Mouse (Mus musculus) G1E (cell line): ENCODE results near the gene Tmem104.

Source experiments
- CTCF ChIP-seq: IDR thresholded peaks from 2 replicates; pipeline ENCODE4 v1.5.1; 2012; ENCODE audit warnings: low read depth, low read length, inconsistent platforms, mixed read lengths
- GATA1 ChIP-seq: IDR thresholded peaks from 2 replicates; pipeline ENCODE4 v1.6.1; 2012; ENCODE audit warnings: borderline replicate concordance, low read length, inconsistent platforms, mixed read lengths
- GATA2 ChIP-seq: IDR thresholded peaks from 2 replicates; pipeline ENCODE4 v1.6.1; 2012; ENCODE audit warnings: low read depth, low read length, inconsistent platforms, borderline replicate concordance
- POLR2AphosphoS5 ChIP-seq: IDR thresholded peaks from 2 replicates; pipeline ENCODE4 v1.6.1; 2012; ENCODE audit warnings: low read depth, low read length, inconsistent platforms; ENCODE audit not compliant: insufficient replicate concordance
- TAL1 ChIP-seq: conservative IDR thresholded peaks from 2 replicates; pipeline ENCODE4 v1.6.1; 2012; ENCODE audit warnings: low read depth, low read length, inconsistent platforms, mixed read lengths

GRCm38 (mm10) chr11:115171125-115171524, 16.2 kb upstream of the Tmem104 start:
- TF ChIP-seq CTCF (no peak), POLR2AphosphoS5 (no peak), GATA1 (no peak), TAL1 (no peak), GATA2 (no peak)
